ENCODE assay signal across 7 mouse cellular contexts in the genomic region with DNA sequence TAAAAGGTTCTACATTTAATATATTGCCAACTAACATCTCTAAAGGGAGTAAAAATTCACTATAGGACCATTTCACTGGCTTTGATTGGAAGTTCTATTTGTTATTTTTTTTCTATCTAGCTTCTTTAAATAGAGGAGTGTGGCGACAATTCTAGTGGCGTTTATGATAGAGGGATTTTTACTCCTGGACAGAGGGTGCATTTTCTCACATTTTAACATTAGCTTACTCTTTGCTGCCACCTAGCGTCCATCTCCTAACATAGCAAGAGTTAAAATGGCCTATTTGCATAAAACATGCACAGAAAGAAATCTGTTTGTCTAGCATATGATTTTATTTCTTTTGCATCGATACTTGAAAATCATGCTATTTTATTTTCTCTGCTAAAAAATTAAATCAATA.
A peak's percentile ranks its signal among the peaks of the same experiment; 100 is the strongest.
DNase-seq lines count a peak whose midpoint lies in the region; TF ChIP-seq lines count a peak whose summit lies in the region.

No protein-coding gene starts in this region.

- intact Hi-C loops in left cerebral cortex, postnatal 10 days (cut with DNase I) = no loop called here
- intact Hi-C loops in left cerebral cortex, postnatal 36 days (cut with DNase I) = no loop called here

- H3K27me3 ChIP-seq in MEL (ENCODE audit: control insufficient read depth in 1 of 2, insufficient read depth in 2 of 2, low read length in 2 of 2) = no peaks in the 10 kb centered on the region

- H3K4me3 ChIP-seq in MEL (ENCODE audit: control insufficient read depth in 1 of 2, insufficient read depth in 1 of 2, low read depth in 2 of 2, low read length in 2 of 2) = no peak overlapping the region

- peak in 2 of 3 experiments; percentile 63 to 72; a peak in 4 of 6 replicates for TF ChIP-seq CTCF in MEL (IDR thresholded peaks at IDR 0.05 in 2 of 3, conservative IDR thresholded peaks at IDR 0.05 in 1 of 3; ENCODE audit: control insufficient read depth in 1 of 3, insufficient read depth in 1 of 3, low read depth in 2 of 3, low read length in 3 of 3, poor library complexity in 1 of 3, severe bottlenecking in 1 of 3)

- no peaks in the 10 kb centered on the region for H3K36me3 ChIP-seq in MEL (ENCODE audit: control insufficient read depth in 1 of 2, insufficient read depth in 2 of 2, low read length in 2 of 2)

- DNase-seq in left cerebral cortex, postnatal 10 days (ENCODE audit: extremely low spot score in 1 of 2, low spot score in 2 of 2) = peak; percentile 26 to 70
- DNase-seq in left cerebral cortex, postnatal 36 days (ENCODE audit: low spot score in 2 of 2) = no peak
- peak; percentile 49 for DNase-seq in MEL (ENCODE audit: low read depth, low spot score)
- peak; percentile 12 for DNase-seq in c-Kit-positive CD71-negative TER-119-negative erythroid progenitor cells, embryonic 14.5 days (ENCODE audit: low read depth)
- peak; percentile 61 for DNase-seq in forelimb bud, embryonic 11.5 days (ENCODE audit: low read depth, low spot score)
- peak; percentile 68 for DNase-seq in mesoderm, embryonic 11.5 days (ENCODE audit: low read depth, low spot score)
- DNase-seq in urinary bladder, adult 18-20 months (ENCODE audit: low spot score in 2 of 2) = no peak

- H3K9ac ChIP-seq in MEL (ENCODE audit: control insufficient read depth, low read depth, low read length, poor library complexity, severe bottlenecking) = no peak overlapping the region

- H3K9me3 ChIP-seq in MEL (replicated peaks; ENCODE audit: insufficient read depth, low read length) = no peaks in the 10 kb centered on the region

- H3K79me2 ChIP-seq in MEL (ENCODE audit: control insufficient read depth, insufficient read depth, low read length, poor library complexity) = no peaks in the 10 kb centered on the region

- H3K27ac ChIP-seq in MEL (ENCODE audit: control insufficient read depth, low read depth, low read length) = no peak overlapping the region

- no peak for TF ChIP-seq EP300 in MEL (IDR thresholded peaks at IDR 0.05; ENCODE audit: low read depth in 1 of 2, low read length in 2 of 2)

- peak; percentile 86 for TF ChIP-seq RAD21 in MEL (IDR thresholded peaks at IDR 0.05; ENCODE audit: low read depth, low read length)

- H3K4me1 ChIP-seq in MEL (ENCODE audit: control insufficient read depth in 1 of 2, insufficient read depth in 2 of 2, low read length in 2 of 2) = no peaks in the 10 kb centered on the region

- no peak for TF ChIP-seq POLR2A in MEL (IDR thresholded peaks at IDR 0.05; ENCODE audit: control insufficient read depth in 1 of 2, insufficient read depth in 1 of 2, low read depth in 1 of 2, low read length in 2 of 2, poor library complexity in 1 of 2)

TF ChIP-seq in MEL, 35 proteins besides CTCF, POLR2A, EP300 and RAD21:
- no peak for TF ChIP-seq ETS1 (IDR thresholded peaks at IDR 0.05; ENCODE audit: low read depth, low read length)
- TF ChIP-seq SMC3 (IDR thresholded peaks at IDR 0.05; ENCODE audit: low read depth, low read length) = peak; percentile 73
- peak; percentile 54 for TF ChIP-seq ZC3H11A (IDR thresholded peaks at IDR 0.05; ENCODE audit: low read depth, low read length)

Comparison
In these comparisons a context has a peak if more than half of its experiments do, and no peak if none do; other contexts are left out.
1. DNase-seq: peak in left cerebral cortex, postnatal 10 days (2 of 2), MEL (single experiment), c-Kit-positive CD71-negative TER-119-negative erythroid progenitor cells, embryonic 14.5 days (single experiment), forelimb bud, embryonic 11.5 days (single experiment) and mesoderm, embryonic 11.5 days (single experiment); none in left cerebral cortex, postnatal 36 days (0 of 2) and urinary bladder, adult 18-20 months (0 of 2).